Mouse (Mus musculus): ENCODE measurements around the gene Pla2g16. TPM values are rescaled to one million over a fixed set of nuclear protein-coding genes. Genes with fewer than 3 reads are reported as not detected.

Gene Pla2g16
- polyA plus RNA-seq, 1 experiment = 64.5 TPM

GRCm38 (mm10) chr19:7606801-7607689, 49.8 kb downstream of the Pla2g16 start, which contains the start of gene Lgals12:
TSS of gene Lgals12 (minus strand) at chr19:7607193.
- H3K27me3 ChIP-seq (ENCODE audit: control insufficient read depth, insufficient read depth, insufficient read length) = peaks cover 3% of the 10 kb centered on the region
- H3K4me2 ChIP-seq (ENCODE audit: low read depth) = peak within 1 kb of the TSS; percentile 61
- H3K4me3 ChIP-seq = no peak within 1 kb of the TSS
- no peak within 1 kb of the TSS for H3ac ChIP-seq (ENCODE audit: control insufficient read depth, insufficient read length)
- H3K36me3 ChIP-seq (ENCODE audit: control insufficient read depth, insufficient read depth) = no peaks in the 10 kb centered on the region
- H3K79me2 ChIP-seq (ENCODE audit: control insufficient read depth, insufficient read depth) = no peaks in the 10 kb centered on the region
- TF ChIP-seq REST (IDR thresholded peaks at IDR 0.05; ENCODE audit: insufficient read depth, insufficient read length) (no peak), CEBPB (IDR thresholded peaks at IDR 0.05; ENCODE audit: insufficient read depth, poor library complexity, severe bottlenecking) (no peak), MYOD1 (IDR thresholded peaks at IDR 0.05; ENCODE audit: control insufficient read depth in 1 of 3, insufficient read length in 2 of 3, low read depth in 2 of 3) (no peak), POLR2A (IDR thresholded peaks at IDR 0.05; ENCODE audit: insufficient read length, low read depth) (no peak), TCF12 (IDR thresholded peaks at IDR 0.05; ENCODE audit: insufficient read depth, poor library complexity, severe bottlenecking) (no peak), POLR2AphosphoS2 (IDR thresholded peaks at IDR 0.05; ENCODE audit: insufficient read length, low read depth) (no peak), E2F4 (IDR thresholded peaks at IDR 0.05; ENCODE audit: insufficient read depth) (no peak), MAX (IDR thresholded peaks at IDR 0.05; ENCODE audit: low read depth) (no peak), TCF3 (IDR thresholded peaks at IDR 0.05; ENCODE audit: insufficient read length, low read depth) (no peak), SRF (IDR thresholded peaks at IDR 0.05; ENCODE audit: control insufficient read depth, insufficient read length, low read depth) (no peak), MYOG (IDR thresholded peaks at IDR 0.05; ENCODE audit: control insufficient read depth in 1 of 3, insufficient read depth in 1 of 3, insufficient read length in 2 of 3, low read depth in 2 of 3) (no peak), USF1 (IDR thresholded peaks at IDR 0.05; ENCODE audit: low read depth) (no peak)

GRCm38 (mm10) chr19:7607690-7608201, 50.5 kb downstream of the Pla2g16 start:
- TF ChIP-seq TCF12 (IDR thresholded peaks at IDR 0.05; ENCODE audit: insufficient read depth, poor library complexity, severe bottlenecking) (peak; percentile 68), MAX (IDR thresholded peaks at IDR 0.05; ENCODE audit: low read depth) (no peak), MYOG (IDR thresholded peaks at IDR 0.05; ENCODE audit: control insufficient read depth in 1 of 3, insufficient read depth in 1 of 3, insufficient read length in 2 of 3, low read depth in 2 of 3) (peak in 2 of 3 experiments; percentile 29 to 83), MYOD1 (IDR thresholded peaks at IDR 0.05; ENCODE audit: control insufficient read depth in 1 of 3, insufficient read length in 2 of 3, low read depth in 2 of 3) (peak in 2 of 3 experiments; percentile 44 to 84), SRF (IDR thresholded peaks at IDR 0.05; ENCODE audit: control insufficient read depth, insufficient read length, low read depth) (no peak), CEBPB (IDR thresholded peaks at IDR 0.05; ENCODE audit: insufficient read depth, poor library complexity, severe bottlenecking) (no peak), USF1 (IDR thresholded peaks at IDR 0.05; ENCODE audit: low read depth) (no peak), REST (IDR thresholded peaks at IDR 0.05; ENCODE audit: insufficient read depth, insufficient read length) (no peak), POLR2A (IDR thresholded peaks at IDR 0.05; ENCODE audit: insufficient read length, low read depth) (no peak), E2F4 (IDR thresholded peaks at IDR 0.05; ENCODE audit: insufficient read depth) (no peak), TCF3 (IDR thresholded peaks at IDR 0.05; ENCODE audit: insufficient read length, low read depth) (peak; percentile 21), POLR2AphosphoS2 (IDR thresholded peaks at IDR 0.05; ENCODE audit: insufficient read length, low read depth) (no peak)
- Histone ChIP-seq H3ac (ENCODE audit: control insufficient read depth, insufficient read length) (no peak overlapping the region), H3K79me2 (ENCODE audit: control insufficient read depth, insufficient read depth) (no peaks in the 10 kb centered on the region), H3K4me2 (ENCODE audit: low read depth) (peak overlapping the region; percentile 61), H3K27me3 (ENCODE audit: control insufficient read depth, insufficient read depth, insufficient read length) (peaks cover 9% of the 10 kb centered on the region), H3K4me3 (no peak overlapping the region), H3K36me3 (ENCODE audit: control insufficient read depth, insufficient read depth) (no peaks in the 10 kb centered on the region)

GRCm38 (mm10) chr19:7611942-7612757, 54.9 kb downstream of the Pla2g16 start, which contains the start of gene Hrasls5:
TSS of gene Hrasls5 (plus strand) at chr19:7612541.
- TF ChIP-seq REST (IDR thresholded peaks at IDR 0.05; ENCODE audit: insufficient read depth, insufficient read length) = no peak
- no peak for TF ChIP-seq USF1 (IDR thresholded peaks at IDR 0.05; ENCODE audit: low read depth)
- TF ChIP-seq TCF12 (IDR thresholded peaks at IDR 0.05; ENCODE audit: insufficient read depth, poor library complexity, severe bottlenecking) = no peak
- TF ChIP-seq MYOD1 (IDR thresholded peaks at IDR 0.05; ENCODE audit: control insufficient read depth in 1 of 3, insufficient read length in 2 of 3, low read depth in 2 of 3) = no peak
- TF ChIP-seq E2F4 (IDR thresholded peaks at IDR 0.05; ENCODE audit: insufficient read depth) = no peak
- no peak for TF ChIP-seq POLR2A (IDR thresholded peaks at IDR 0.05; ENCODE audit: insufficient read length, low read depth)
- TF ChIP-seq MAX (IDR thresholded peaks at IDR 0.05; ENCODE audit: low read depth) = no peak
- no peak for TF ChIP-seq CEBPB (IDR thresholded peaks at IDR 0.05; ENCODE audit: insufficient read depth, poor library complexity, severe bottlenecking)
- no peak for TF ChIP-seq TCF3 (IDR thresholded peaks at IDR 0.05; ENCODE audit: insufficient read length, low read depth)
- no peak for TF ChIP-seq POLR2AphosphoS2 (IDR thresholded peaks at IDR 0.05; ENCODE audit: insufficient read length, low read depth)
- no peaks in the 10 kb centered on the region for H3K79me2 ChIP-seq (ENCODE audit: control insufficient read depth, insufficient read depth)
- no peak within 1 kb of the TSS for H3K4me2 ChIP-seq (ENCODE audit: low read depth)
- H3ac ChIP-seq (ENCODE audit: control insufficient read depth, insufficient read length) = no peak within 1 kb of the TSS
- H3K36me3 ChIP-seq (ENCODE audit: control insufficient read depth, insufficient read depth) = no peaks in the 10 kb centered on the region
- H3K4me3 ChIP-seq = no peak within 1 kb of the TSS
- peaks cover 14% of the 10 kb centered on the region for H3K27me3 ChIP-seq (ENCODE audit: control insufficient read depth, insufficient read depth, insufficient read length)

GRCm38 (mm10) chr19:7613151-7613550, 55.9 kb downstream of the Pla2g16 start:
- Histone ChIP-seq H3K36me3 (ENCODE audit: control insufficient read depth, insufficient read depth) (no peaks in the 10 kb centered on the region), H3K4me3 (no peak overlapping the region), H3K4me2 (ENCODE audit: low read depth) (no peak overlapping the region), H3K79me2 (ENCODE audit: control insufficient read depth, insufficient read depth) (no peaks in the 10 kb centered on the region), H3K27me3 (ENCODE audit: control insufficient read depth, insufficient read depth, insufficient read length) (peaks cover 14% of the 10 kb centered on the region), H3ac (ENCODE audit: control insufficient read depth, insufficient read length) (no peak overlapping the region)
- TF ChIP-seq MYOD1 (IDR thresholded peaks at IDR 0.05; ENCODE audit: control insufficient read depth in 1 of 3, insufficient read length in 2 of 3, low read depth in 2 of 3) (no peak), MYOG (IDR thresholded peaks at IDR 0.05; ENCODE audit: control insufficient read depth in 1 of 3, insufficient read depth in 1 of 3, insufficient read length in 2 of 3, low read depth in 2 of 3) (no peak), CEBPB (IDR thresholded peaks at IDR 0.05; ENCODE audit: insufficient read depth, poor library complexity, severe bottlenecking) (no peak), MAX (IDR thresholded peaks at IDR 0.05; ENCODE audit: low read depth) (no peak), REST (IDR thresholded peaks at IDR 0.05; ENCODE audit: insufficient read depth, insufficient read length) (no peak), POLR2AphosphoS2 (IDR thresholded peaks at IDR 0.05; ENCODE audit: insufficient read length, low read depth) (no peak), TCF3 (IDR thresholded peaks at IDR 0.05; ENCODE audit: insufficient read length, low read depth) (no peak), POLR2A (IDR thresholded peaks at IDR 0.05; ENCODE audit: insufficient read length, low read depth) (no peak), SRF (IDR thresholded peaks at IDR 0.05; ENCODE audit: control insufficient read depth, insufficient read length, low read depth) (no peak), E2F4 (IDR thresholded peaks at IDR 0.05; ENCODE audit: insufficient read depth) (no peak), TCF12 (IDR thresholded peaks at IDR 0.05; ENCODE audit: insufficient read depth, poor library complexity, severe bottlenecking) (no peak), USF1 (IDR thresholded peaks at IDR 0.05; ENCODE audit: low read depth) (no peak)

All from myocyte (in vitro differentiated cells).